Mouse (Mus musculus): ENCODE measurements around the gene Etl4.

The Etl4 gene

GRCm38 (mm10) chr2:20519447-20520098, 610.0 kb downstream of the Etl4 start:
- DNase-seq (ENCODE audit: extremely low spot score, low spot score), result peak; percentile 82

GRCm38 (mm10) chr2:20520099-20520475, 610.5 kb downstream of the Etl4 start:
- DNase-seq (ENCODE audit: extremely low spot score, low spot score), result no peak

GRCm38 (mm10) chr2:20520636-20521595, 611.3 kb downstream of the Etl4 start:
- peak; percentile 42 for DNase-seq (ENCODE audit: extremely low spot score, low spot score)

GRCm38 (mm10) chr2:20521686-20522285, 612.2 kb downstream of the Etl4 start:
- no peak for DNase-seq (ENCODE audit: extremely low spot score, low spot score)

GRCm38 (mm10) chr2:20523636-20524035, 614.1 kb downstream of the Etl4 start:
- no peak for DNase-seq (ENCODE audit: extremely low spot score, low spot score)

GRCm38 (mm10) chr2:20525879-20526593, 616.5 kb downstream of the Etl4 start:
- DNase-seq (ENCODE audit: extremely low spot score, low spot score), result peak; percentile 24

GRCm38 (mm10) chr2:20526856-20527255, 617.3 kb downstream of the Etl4 start:
- no peak for DNase-seq (ENCODE audit: extremely low spot score, low spot score)

GRCm38 (mm10) chr2:20532623-20533022, 623.0 kb downstream of the Etl4 start:
- no peak for DNase-seq (ENCODE audit: extremely low spot score, low spot score)

- DNase-seq (ENCODE audit: extremely low spot score, low spot score), result no peak
Observed at GRCm38 (mm10) chr2:20537785-20538184, 628.2 kb downstream of the Etl4 start.

- no peak for DNase-seq (ENCODE audit: extremely low spot score, low spot score)
Observed at GRCm38 (mm10) chr2:20538871-20539270, 629.3 kb downstream of the Etl4 start.

GRCm38 (mm10) chr2:20541261-20541660, 631.7 kb downstream of the Etl4 start:
- no peak for DNase-seq (ENCODE audit: extremely low spot score, low spot score)

- no peak for DNase-seq (ENCODE audit: extremely low spot score, low spot score)
Observed at GRCm38 (mm10) chr2:20542286-20542685, 632.7 kb downstream of the Etl4 start.

- DNase-seq (ENCODE audit: extremely low spot score, low spot score), result no peak
Observed at GRCm38 (mm10) chr2:20545624-20546023, 636.0 kb downstream of the Etl4 start.

GRCm38 (mm10) chr2:20546496-20547348, 637.1 kb downstream of the Etl4 start:
- DNase-seq (ENCODE audit: extremely low spot score, low spot score), result peak; percentile 20

GRCm38 (mm10) chr2:20547349-20547677, 637.7 kb downstream of the Etl4 start:
- no peak for DNase-seq (ENCODE audit: extremely low spot score, low spot score)

GRCm38 (mm10) chr2:20547686-20548624, 638.4 kb downstream of the Etl4 start:
- DNase-seq (ENCODE audit: extremely low spot score, low spot score), result no peak

- no peak for DNase-seq (ENCODE audit: extremely low spot score, low spot score)
Observed at GRCm38 (mm10) chr2:20549065-20549464, 639.5 kb downstream of the Etl4 start.

- DNase-seq (ENCODE audit: extremely low spot score, low spot score), result no peak
Observed at GRCm38 (mm10) chr2:20549996-20550395, 640.4 kb downstream of the Etl4 start.

GRCm38 (mm10) chr2:20555706-20556105, 646.1 kb downstream of the Etl4 start:
- DNase-seq (ENCODE audit: extremely low spot score, low spot score), result no peak

GRCm38 (mm10) chr2:20559083-20559482, 649.5 kb downstream of the Etl4 start:
- DNase-seq (ENCODE audit: extremely low spot score, low spot score), result no peak
